Mouse (Mus musculus) liver, adult 2 months (tissue): Measurements from ENCODE around the gene Tcf15. TPM values are rescaled to one million over a fixed set of nuclear protein-coding genes. Genes with fewer than 3 reads are reported as not detected.
A peak's percentile ranks its signal among the peaks of the same experiment; 100 is the strongest.

Experiments
- DNase-seq: peaks from one replicate; pipeline ENCODE4 v3.0.0-alpha.2; 2011; ENCODE audit warnings: low read depth, low spot score; ENCODE audit errors: extremely low read depth
- H3K27ac ChIP-seq: fragments of 200-500 bp; replicated peaks from 2 replicates; pipeline ENCODE4 v1.5.1; 2012; ENCODE audit warnings: low read depth, mild to moderate bottlenecking, control low read depth, inconsistent platforms, low read length; ENCODE audit not compliant: insufficient read depth
- H3K27me3 ChIP-seq: fragments of 200-500 bp; 2 replicates; pipeline ENCODE4 v1.6.1; 2012; ENCODE audit warnings: mild to moderate bottlenecking, moderate library complexity, low read length, inconsistent platforms; ENCODE audit not compliant: control insufficient read depth, insufficient read depth
- H3K36me3 ChIP-seq: fragments of 200-500 bp; 2 replicates; pipeline ENCODE4 v1.6.1; 2012; ENCODE audit warnings: low read length, inconsistent platforms; ENCODE audit not compliant: control insufficient read depth, insufficient read depth
- H3K4me1 ChIP-seq: fragments of 200-500 bp; 2 replicates; pipeline ENCODE4 v1.6.1; 2011; ENCODE audit warnings: low read length; ENCODE audit not compliant: control insufficient read depth, insufficient read depth
- H3K4me3 ChIP-seq: fragments of 200-500 bp; 2 replicates; pipeline ENCODE4 v1.5.1; 2011; ENCODE audit warnings: low read depth, mild to moderate bottlenecking, control low read depth, low read length, moderate library complexity; ENCODE audit not compliant: insufficient read depth
- H3K79me2 ChIP-seq: fragments of 200-500 bp; 2 replicates; pipeline ENCODE4 v1.6.1; 2012; ENCODE audit warnings: inconsistent platforms, mild to moderate bottlenecking, low read length, moderate library complexity; ENCODE audit not compliant: control insufficient read depth, insufficient read depth
- H3K9ac ChIP-seq: fragments of 200-500 bp; 2 replicates; pipeline ENCODE4 v1.6.1; 2012; ENCODE audit warnings: low read depth, mild to moderate bottlenecking, control low read depth, inconsistent platforms, low read length
- CTCF ChIP-seq: fragments of 200-500 bp; IDR thresholded peaks from 2 replicates; pipeline ENCODE4 v1.5.1; 2011; ENCODE audit warnings: low read depth, low read length, control low read depth
- POLR2A ChIP-seq: fragments of 200-500 bp; IDR thresholded peaks from 2 replicates; pipeline ENCODE4 v1.6.1; 2011; ENCODE audit warnings: low read length, control low read depth; ENCODE audit not compliant: insufficient read depth; ENCODE audit errors: extremely low read depth
- WGBS: fragments of 180-500 bp; shearing (Covaris S2); methylation state at CpG from one replicate; pipeline ENCODE4 v1.1.7; 2018; 5-methylcytosine and 5-hydroxymethylcytosine counted together
- polyA plus RNA-seq: library from polyadenylated mRNA; depleted of rRNA; stranded (reverse); fragments of >200 nt; gene quantifications from 2 replicates; pipeline ENCODE4 v1.2.3, GENCODE M21; 2012
- total RNA-seq: library from RNA; depleted of rRNA; stranded (reverse); fragments of >200 nt; gene quantifications from 2 replicates; pipeline ENCODE4 v1.2.3, GENCODE M21; 2014

Gene Tcf15
- total and polyA plus RNA-seq, 2 experiments, result not detected

- Histone ChIP-seq H3K4me3 (no peak overlapping the region), H3K36me3 (no peaks in the 10 kb centered on the region), H3K27ac (no peak overlapping the region), H3K9ac (no peak overlapping the region), H3K79me2 (no peaks in the 10 kb centered on the region; the same call in 1 of the 2 replicates), H3K4me1 (peaks cover 12% of the 10 kb centered on the region), H3K27me3 (no peaks in the 10 kb centered on the region; the same call in 1 of the 2 replicates)
- DNase-seq, result no peak
- TF ChIP-seq CTCF (no peak), POLR2A (no peak)
- 43% methylated on average over 13 of the region's 13 CpGs for WGBS
Observed at GRCm38 (mm10) chr2:152101761-152102160, 41.6 kb upstream of the Tcf15 start.

GRCm38 (mm10) chr2:152102369-152102768 is 41.0 kb upstream of the Tcf15 start:
- H3K27ac ChIP-seq, result no peak overlapping the region
- no peak for DNase-seq
- 70% methylated on average over 6 of the region's 6 CpGs for WGBS
- no peaks in the 10 kb centered on the region for H3K36me3 ChIP-seq
- peaks cover 12% of the 10 kb centered on the region for H3K4me1 ChIP-seq
- TF ChIP-seq CTCF, result no peak
- no peak for TF ChIP-seq POLR2A
- H3K9ac ChIP-seq, result no peak overlapping the region
- H3K4me3 ChIP-seq, result no peak overlapping the region
- H3K79me2 ChIP-seq, result no peaks in the 10 kb centered on the region; the same call in 1 of the 2 replicates
- H3K27me3 ChIP-seq, result no peaks in the 10 kb centered on the region; the same call in 1 of the 2 replicates

GRCm38 (mm10) chr2:152104711-152105317 is 38.5 kb upstream of the Tcf15 start:
- peak overlapping the region; percentile 94 for H3K9ac ChIP-seq
- TF ChIP-seq POLR2A, result no peak
- TF ChIP-seq CTCF, result no peak
- no peaks in the 10 kb centered on the region; the same call in 1 of the 2 replicates for H3K79me2 ChIP-seq
- H3K36me3 ChIP-seq, result no peaks in the 10 kb centered on the region; the same call in 1 of the 2 replicates
- H3K4me3 ChIP-seq, result peak overlapping the region; percentile 74
- peak; percentile 26 for DNase-seq
- peaks cover 12% of the 10 kb centered on the region for H3K4me1 ChIP-seq
- no peaks in the 10 kb centered on the region; the same call in 1 of the 2 replicates for H3K27me3 ChIP-seq
- H3K27ac ChIP-seq, result peak overlapping the region; percentile 87
- WGBS, result 24% methylated on average over 17 of the region's 17 CpGs

GRCm38 (mm10) chr2:152105318-152106224 is 37.8 kb upstream of the Tcf15 start, which contains the start of gene Srxn1:
Gene Srxn1 (plus strand): TSS chr2:152105516.
- no peaks in the 10 kb centered on the region; the same call in 1 of the 2 replicates for H3K79me2 ChIP-seq
- H3K4me3 ChIP-seq, result peak within 1 kb of the TSS; percentile 74
- peak within 1 kb of the TSS; percentile 87 for H3K27ac ChIP-seq
- under 1% methylated on average over 72 of the region's 84 CpGs for WGBS
- peak; percentile 76; the same call in 1 of the 2 replicates for TF ChIP-seq POLR2A
- TF ChIP-seq CTCF, result no peak
- peaks cover 12% of the 10 kb centered on the region for H3K4me1 ChIP-seq
- no peaks in the 10 kb centered on the region; the same call in 1 of the 2 replicates for H3K27me3 ChIP-seq
- DNase-seq, result peak; percentile 71
- peak within 1 kb of the TSS; percentile 94 for H3K9ac ChIP-seq
- H3K36me3 ChIP-seq, result no peaks in the 10 kb centered on the region; the same call in 1 of the 2 replicates

DNA sequence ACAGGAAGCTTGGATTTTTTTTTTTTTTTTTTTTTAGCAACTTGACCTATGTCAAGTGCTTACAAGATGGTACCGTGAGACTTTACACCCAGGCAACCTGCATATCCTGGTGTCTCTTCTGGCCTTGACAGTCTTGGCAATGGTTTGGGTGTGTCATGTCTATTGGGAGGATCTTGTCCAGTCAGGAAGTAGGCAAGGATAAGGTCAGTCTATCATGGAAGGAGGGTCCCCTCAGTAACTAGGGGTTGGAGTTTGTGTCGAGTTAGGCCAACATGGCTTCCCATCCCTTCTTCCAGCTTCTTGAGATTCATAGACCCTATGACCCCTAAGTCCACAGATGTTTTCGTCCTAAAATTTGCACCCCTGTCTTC is 37.2 kb upstream of the Tcf15 start:
- no peaks in the 10 kb centered on the region; the same call in 1 of the 2 replicates for H3K79me2 ChIP-seq
- no peak for DNase-seq
- peak overlapping the region; percentile 74 for H3K4me3 ChIP-seq
- TF ChIP-seq CTCF (no peak), POLR2A (no peak)
- no peaks in the 10 kb centered on the region for H3K27me3 ChIP-seq
- H3K36me3 ChIP-seq, result no peaks in the 10 kb centered on the region; the same call in 1 of the 2 replicates
- H3K27ac ChIP-seq, result no peak overlapping the region; the same call in 1 of the 2 replicates
- no peak overlapping the region for H3K9ac ChIP-seq
- H3K4me1 ChIP-seq, result peaks cover 12% of the 10 kb centered on the region
- 62% methylated on average over 3 of the region's 3 CpGs for WGBS
